Mouse (Mus musculus): ENCODE results near the gene Grin2d. TPM values are rescaled to one million over a fixed set of nuclear protein-coding genes. Genes with fewer than 3 reads are reported as not detected.

Gene Grin2d
- total and polyA plus RNA-seq, 3 experiments, result 0.04 to 0.07 TPM; not detected in 1

GRCm38 (mm10) chr7:45784524-45785372, 93.4 kb downstream of the Grin2d start, which contains the start of gene Sult2b1:
TSS of gene Sult2b1 (minus strand) at chr7:45784669.
- peak within 1 kb of the TSS; percentile 37 for H3K4me2 ChIP-seq (ENCODE audit: insufficient read depth, low read depth, poor library complexity, severe bottlenecking)
- dilution Hi-C loops (cut with MboI; ENCODE audit: extremely low pct_ligation_motif_present, extremely low pct_unique_long_range_greater_than_20kb, low sequenced_read_pairs), result no loop called here
- peak within 1 kb of the TSS; percentile 48 to 65 (median 53) for H3K4me3 ChIP-seq (replicated peaks in 1 of 3; ENCODE audit: low read depth in 2 of 3, low read length in 2 of 3, poor library complexity in 1 of 3)
- peaks cover 10 to 12% of the 10 kb centered on the region in 2 experiments for H3K4me1 ChIP-seq (ENCODE audit: control insufficient read depth in 1 of 2, insufficient read depth in 2 of 2)
- H3K36me3 ChIP-seq (replicated peaks in 1 of 2; ENCODE audit: control insufficient read depth in 1 of 2, insufficient read depth in 1 of 2, low read length in 1 of 2), result no peaks in the 10 kb centered on the region
- H3K27me3 ChIP-seq (replicated peaks), result peaks cover 17% of the 10 kb centered on the region
- in situ Hi-C loops (cut with MboI; ENCODE audit: low pct_ligation_motif_present, low pct_unique_long_range_greater_than_20kb, low sequenced_read_pairs), result no loop called here
- no peak for TF ChIP-seq NELFE (IDR thresholded peaks at IDR 0.05; ENCODE audit: low read depth, low read length)
- TF ChIP-seq NRF1 (IDR thresholded peaks at IDR 0.05; ENCODE audit: low read depth, low read length), result no peak
- TF ChIP-seq SMC3 (IDR thresholded peaks at IDR 0.05; ENCODE audit: low read depth, low read length), result no peak
- no peak for TF ChIP-seq JUN (IDR thresholded peaks at IDR 0.05; ENCODE audit: insufficient read depth, low read depth, low read length)
- TF ChIP-seq ZKSCAN1 (IDR thresholded peaks at IDR 0.05; ENCODE audit: borderline replicate concordance, low read depth, low read length), result no peak
- no peak for TF ChIP-seq MYC (IDR thresholded peaks at IDR 0.05; ENCODE audit: low read depth, low read length)
- TF ChIP-seq KAT2A (IDR thresholded peaks at IDR 0.05; ENCODE audit: insufficient replicate concordance, low read length), result no peak
- no peak for TF ChIP-seq CHD2 (IDR thresholded peaks at IDR 0.05; ENCODE audit: low read length)
- TF ChIP-seq RAD21 (IDR thresholded peaks at IDR 0.05; ENCODE audit: low read depth, low read length), result no peak
- no peaks in the 10 kb centered on the region for H3K9me3 ChIP-seq (replicated peaks; ENCODE audit: low read length)
- no peak within 1 kb of the TSS for H3K27ac ChIP-seq (ENCODE audit: insufficient read depth, low read depth)
- no peak for DNase-seq (ENCODE audit: extremely low read depth)
- peak within 1 kb of the TSS; percentile 18; the same call in 1 of the 2 replicates for H3K9ac ChIP-seq (ENCODE audit: insufficient read depth, low read depth)
- no peaks in the 10 kb centered on the region for H3K79me2 ChIP-seq (replicated peaks; ENCODE audit: control insufficient read depth, extremely low read depth, insufficient read depth, poor library complexity, severe bottlenecking)

- H3K27me3 ChIP-seq (replicated peaks), result peaks cover 19% of the 10 kb centered on the region
- H3K36me3 ChIP-seq (replicated peaks in 1 of 2; ENCODE audit: control insufficient read depth in 1 of 2, insufficient read depth in 1 of 2, low read length in 1 of 2), result no peaks in the 10 kb centered on the region
- in situ Hi-C loops (cut with MboI; ENCODE audit: low pct_ligation_motif_present, low pct_unique_long_range_greater_than_20kb, low sequenced_read_pairs) (no loop called here), dilution Hi-C loops (cut with MboI; ENCODE audit: extremely low pct_ligation_motif_present, extremely low pct_unique_long_range_greater_than_20kb, low sequenced_read_pairs) (no loop called here)
- no peak within 1 kb of the TSS for H3K27ac ChIP-seq (ENCODE audit: insufficient read depth, low read depth)
- H3K9me3 ChIP-seq (replicated peaks; ENCODE audit: low read length), result no peaks in the 10 kb centered on the region
- H3K79me2 ChIP-seq (replicated peaks; ENCODE audit: control insufficient read depth, extremely low read depth, insufficient read depth, poor library complexity, severe bottlenecking), result no peaks in the 10 kb centered on the region
- peaks cover 15 to 23% of the 10 kb centered on the region in 2 experiments for H3K4me1 ChIP-seq (ENCODE audit: control insufficient read depth in 1 of 2, insufficient read depth in 2 of 2)
- peak within 1 kb of the TSS; percentile 48 to 65 (median 53) for H3K4me3 ChIP-seq (replicated peaks in 1 of 3; ENCODE audit: low read depth in 2 of 3, low read length in 2 of 3, poor library complexity in 1 of 3)
- peak; percentile 58 for DNase-seq (ENCODE audit: extremely low read depth)
- peak within 1 kb of the TSS; percentile 37 for H3K4me2 ChIP-seq (ENCODE audit: insufficient read depth, low read depth, poor library complexity, severe bottlenecking)
- peak within 1 kb of the TSS; percentile 18; the same call in 1 of the 2 replicates for H3K9ac ChIP-seq (ENCODE audit: insufficient read depth, low read depth)
- TF ChIP-seq MAZ (IDR thresholded peaks at IDR 0.05; ENCODE audit: low read depth, low read length), result 0 out of 2 replicates have a peak, but pooled peaks have one; percentile 51
- no peak; the same call in 1 of the 2 replicates for TF ChIP-seq RAD21 (IDR thresholded peaks at IDR 0.05; ENCODE audit: low read depth, low read length)
- TF ChIP-seq NRF1 (IDR thresholded peaks at IDR 0.05; ENCODE audit: low read depth, low read length), result peak; percentile 77
- no peak for TF ChIP-seq UBTF (IDR thresholded peaks at IDR 0.05; ENCODE audit: low read depth, low read length)
- TF ChIP-seq RCOR1 (conservative IDR thresholded peaks at IDR 0.05; ENCODE audit: low read depth, low read length), result no peak
- no peak for TF ChIP-seq JUN (IDR thresholded peaks at IDR 0.05; ENCODE audit: insufficient read depth, low read depth, low read length)
- TF ChIP-seq NELFE (IDR thresholded peaks at IDR 0.05; ENCODE audit: low read depth, low read length), result no peak
- TF ChIP-seq CTCF (conservative IDR thresholded peaks at IDR 0.05 in 1 of 2, IDR thresholded peaks at IDR 0.05 in 1 of 2; ENCODE audit: low read depth in 2 of 2, low read length in 2 of 2), result peak in 1 of 2 experiments; percentile 55; a peak in 2 of 4 replicates
- no peak for TF ChIP-seq ZMIZ1 (IDR thresholded peaks at IDR 0.05; ENCODE audit: low read depth, low read length)
- TF ChIP-seq ZKSCAN1 (IDR thresholded peaks at IDR 0.05; ENCODE audit: borderline replicate concordance, low read depth, low read length), result no peak
- TF ChIP-seq MEF2A (IDR thresholded peaks at IDR 0.05; ENCODE audit: borderline replicate concordance, low read depth, low read length), result no peak
- no peak for TF ChIP-seq JUND (conservative IDR thresholded peaks at IDR 0.05; ENCODE audit: low read depth, low read length)
- no peak for TF ChIP-seq CHD1 (IDR thresholded peaks at IDR 0.05; ENCODE audit: low read depth, low read length)
- no peak for TF ChIP-seq EP300 (IDR thresholded peaks at IDR 0.05; ENCODE audit: low read length)
- no peak for TF ChIP-seq ZNF384 (IDR thresholded peaks at IDR 0.05; ENCODE audit: low read depth, low read length)
- no peak for TF ChIP-seq PAX5 (IDR thresholded peaks at IDR 0.05; ENCODE audit: low read length)
- peak; percentile 69 for TF ChIP-seq ELF1 (IDR thresholded peaks at IDR 0.05; ENCODE audit: low read depth, low read length)
- no peak for TF ChIP-seq GABPA (IDR thresholded peaks at IDR 0.05; ENCODE audit: insufficient replicate concordance, low read depth, low read length)
- TF ChIP-seq ETS1 (conservative IDR thresholded peaks at IDR 0.05; ENCODE audit: low read depth, low read length), result no peak
- no peak for TF ChIP-seq USF2 (conservative IDR thresholded peaks at IDR 0.05; ENCODE audit: low read depth, low read length)
- no peak for TF ChIP-seq POLR2AphosphoS2 (IDR thresholded peaks at IDR 0.05; ENCODE audit: low read depth, low read length)
- TF ChIP-seq TBP (conservative IDR thresholded peaks at IDR 0.05; ENCODE audit: low read depth, low read length), result no peak
- no peak for TF ChIP-seq MXI1 (IDR thresholded peaks at IDR 0.05; ENCODE audit: low read depth, low read length)
- peak; percentile 32 for TF ChIP-seq SMC3 (IDR thresholded peaks at IDR 0.05; ENCODE audit: low read depth, low read length)
- TF ChIP-seq CHD2 (IDR thresholded peaks at IDR 0.05; ENCODE audit: low read length), result no peak
- TF ChIP-seq TCF12 (IDR thresholded peaks at IDR 0.05; ENCODE audit: low read depth, low read length), result no peak
Measured at GRCm38 (mm10) chr7:45783511-45784091, 94.6 kb downstream of the Grin2d start, which contains the start of gene Lmtk3. TSS of gene Lmtk3 (plus strand) at chr7:45783738.

All from CH12.LX (cell line).